Mouse (Mus musculus): Measurements from ENCODE around the gene Cd151. TPM values are rescaled to one million over a fixed set of nuclear protein-coding genes. Genes with fewer than 3 reads are reported as not detected.

The Cd151 gene
- total RNA-seq, 2 experiments from 2014 or later, result 28.9 to 29.1 TPM

DNA sequence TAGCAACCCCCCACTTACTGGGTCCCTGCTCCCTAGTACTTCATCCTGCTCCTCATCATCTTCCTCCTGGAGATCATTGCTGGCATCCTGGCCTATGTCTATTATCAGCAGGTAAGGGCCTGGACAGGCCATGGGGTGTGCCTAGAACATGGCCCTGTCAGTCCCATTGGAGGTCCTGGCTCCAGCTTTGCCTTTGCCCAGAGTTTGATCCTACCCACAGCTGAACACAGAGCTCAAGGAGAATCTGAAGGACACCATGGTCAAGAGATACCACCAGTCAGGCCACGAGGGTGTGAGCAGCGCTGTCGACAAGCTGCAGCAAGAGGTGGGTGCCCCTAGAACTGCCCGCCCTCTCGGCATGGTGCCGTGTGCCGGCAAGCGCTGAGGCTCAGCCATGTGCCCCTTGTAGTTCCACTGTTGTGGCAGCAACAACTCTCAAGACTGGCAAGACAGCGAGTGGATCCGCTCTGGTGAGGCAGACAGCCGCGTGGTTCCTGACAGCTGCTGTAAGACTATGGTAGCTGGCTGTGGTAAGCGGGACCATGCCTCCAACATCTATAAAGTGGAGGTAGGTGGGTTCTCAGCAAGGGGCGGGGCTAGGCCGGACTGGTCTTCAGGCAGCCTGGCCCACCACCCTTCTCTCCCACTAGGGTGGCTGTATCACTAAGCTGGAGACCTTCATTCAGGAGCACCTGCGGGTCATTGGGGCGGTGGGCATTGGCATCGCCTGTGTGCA is 2.9 kb downstream of the Cd151 start:
- no peak for DNase-seq (ENCODE audit: low spot score in 2 of 2)

DNA sequence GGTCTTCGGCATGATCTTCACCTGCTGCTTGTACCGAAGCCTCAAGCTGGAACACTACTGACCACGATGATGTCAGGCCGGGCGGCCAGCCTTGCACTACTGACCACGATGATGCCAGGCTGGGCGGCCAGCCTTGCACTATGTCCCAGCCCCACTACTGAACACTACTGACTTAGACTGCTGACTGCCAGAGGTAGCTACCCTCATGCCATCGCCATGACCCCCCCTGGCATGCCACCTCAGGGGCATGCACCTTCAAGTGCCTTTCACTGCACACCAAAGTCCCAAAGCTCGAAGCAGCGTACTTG is 3.4 kb downstream of the Cd151 start:
- no peak for DNase-seq (ENCODE audit: low spot score in 2 of 2)

DNA sequence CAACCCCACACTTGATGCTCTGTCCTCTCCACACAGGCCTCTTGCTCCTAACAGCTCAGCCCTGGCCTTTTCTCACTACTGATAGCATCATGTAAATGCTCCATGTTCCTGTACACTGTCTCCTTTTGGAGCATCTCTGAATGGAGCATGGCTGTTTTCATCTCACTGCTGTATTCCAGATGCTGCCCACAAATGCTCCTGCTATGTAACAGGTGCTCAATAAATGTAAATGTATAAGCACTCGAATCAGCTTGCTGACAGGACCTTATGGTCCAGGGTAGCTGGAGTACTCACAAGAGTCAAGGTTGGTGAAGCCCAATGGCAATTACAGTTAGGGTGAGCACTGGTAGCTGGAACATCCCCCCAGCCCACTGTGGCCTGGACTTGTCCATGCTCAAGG is 4.0 kb downstream of the Cd151 start:
- no peak for DNase-seq (ENCODE audit: low spot score in 2 of 2)

DNA sequence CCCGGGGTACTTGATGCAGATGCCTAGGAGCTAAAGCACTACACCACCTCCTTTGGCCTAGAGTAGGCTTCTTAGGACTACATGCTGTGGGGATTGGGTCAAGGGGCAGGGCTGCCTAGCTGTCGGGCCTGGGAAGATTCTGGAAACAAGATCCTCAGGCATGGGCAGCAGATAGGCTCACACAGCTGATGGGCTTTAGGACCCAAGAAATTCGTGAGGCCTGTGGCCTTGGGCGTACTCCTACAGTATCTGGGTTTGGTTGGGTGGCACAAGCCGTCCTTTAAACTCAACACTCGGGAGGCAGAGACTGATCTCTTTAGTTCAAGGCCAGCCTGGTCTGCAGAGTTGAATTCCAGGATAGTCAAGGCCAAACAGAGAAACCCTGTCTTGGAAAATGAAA is 5.0 kb downstream of the Cd151 start:
- DNase-seq (ENCODE audit: low spot score in 2 of 2), result no peak

DNA sequence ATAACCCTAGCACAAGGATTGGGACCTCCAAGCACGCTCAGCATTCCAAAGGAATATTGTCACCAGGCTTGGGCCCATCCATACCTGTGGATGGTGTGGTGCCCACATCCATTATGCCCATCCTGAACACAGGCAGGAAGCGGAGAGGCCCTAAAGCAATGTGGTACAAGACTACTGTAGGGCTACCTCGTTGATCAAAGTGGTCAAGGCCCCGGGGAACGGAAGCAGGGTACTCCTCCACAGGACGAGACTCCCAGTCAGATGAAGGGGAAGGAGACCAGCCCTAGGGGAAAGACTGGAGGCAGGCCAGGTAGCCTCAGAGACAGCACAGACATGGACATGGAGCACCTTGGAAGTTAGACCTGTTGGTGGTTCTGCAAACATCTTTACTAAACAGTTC is 5.6 kb downstream of the Cd151 start:
- DNase-seq (ENCODE audit: low spot score in 2 of 2), result no peak

DNA sequence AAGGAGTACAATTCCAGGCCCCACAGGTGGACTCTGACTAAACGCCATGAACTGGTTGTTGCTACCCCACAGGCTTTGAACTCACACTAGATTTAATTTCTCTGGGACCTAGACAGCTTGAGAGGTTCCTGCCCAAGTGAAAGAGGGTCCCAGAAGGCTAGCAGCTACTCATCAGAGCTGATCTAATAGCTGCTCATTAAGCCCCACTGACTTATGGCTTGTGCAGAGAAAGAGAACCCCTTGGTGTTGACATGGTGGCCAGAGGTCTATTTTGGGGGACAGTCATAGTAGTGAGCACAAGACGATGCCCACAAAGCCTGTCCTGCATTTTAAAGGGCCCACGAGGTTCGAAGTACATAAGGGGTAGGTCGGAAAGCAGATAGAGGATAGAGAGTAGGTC is 7.0 kb downstream of the Cd151 start:
- DNase-seq (ENCODE audit: low spot score in 2 of 2), result no peak

DNA sequence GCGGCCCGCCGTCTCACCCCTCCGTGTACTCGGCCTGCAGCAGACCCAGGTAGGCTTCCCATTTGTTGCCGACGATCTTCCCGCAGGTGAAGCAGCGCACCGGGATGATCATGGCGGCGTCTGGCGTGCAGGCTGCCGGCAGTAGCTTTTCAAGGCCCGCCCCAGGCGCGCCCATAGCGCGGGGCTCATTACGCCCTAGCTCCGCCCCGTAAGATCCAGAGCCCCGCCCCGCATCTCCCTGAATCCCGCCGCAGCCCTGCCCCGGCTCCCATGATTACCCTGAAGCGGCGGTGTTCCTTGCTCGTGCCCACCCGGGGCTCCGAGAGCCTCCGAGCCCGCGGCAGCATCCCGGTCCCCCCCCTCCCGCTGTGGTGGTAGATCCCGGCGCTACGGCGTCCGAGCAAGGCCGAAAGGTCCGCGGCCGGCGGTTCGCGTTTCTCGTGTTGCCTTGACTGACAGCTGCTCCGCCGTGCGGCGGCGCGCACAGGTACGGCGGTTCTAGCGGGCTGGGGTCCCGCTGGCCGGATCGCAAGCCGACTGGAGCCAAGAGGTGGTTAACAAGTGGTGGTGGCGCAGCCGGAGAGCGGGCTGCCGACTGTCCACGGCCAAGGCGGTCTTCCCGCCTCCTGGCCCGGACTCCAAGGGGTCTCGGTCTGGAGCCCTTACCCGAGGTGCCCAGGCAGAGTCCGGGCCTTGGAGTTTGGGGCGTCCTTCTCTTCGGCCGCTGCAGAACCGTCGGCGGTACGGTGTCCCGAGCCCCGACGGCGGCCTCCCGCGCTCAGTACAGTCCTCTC is 8.0 kb downstream of the Cd151 start, which contains the start of the genes Polr2l and Tspan4:
Gene Polr2l, minus strand, starts transcription at position 122 of the 794 bp plus-strand sequence.
Gene Tspan4, plus strand, starts transcription at position 230 of the 794 bp plus-strand sequence.
- DNase-seq (ENCODE audit: low spot score in 2 of 2), result peak; percentile 79 to 81

DNA sequence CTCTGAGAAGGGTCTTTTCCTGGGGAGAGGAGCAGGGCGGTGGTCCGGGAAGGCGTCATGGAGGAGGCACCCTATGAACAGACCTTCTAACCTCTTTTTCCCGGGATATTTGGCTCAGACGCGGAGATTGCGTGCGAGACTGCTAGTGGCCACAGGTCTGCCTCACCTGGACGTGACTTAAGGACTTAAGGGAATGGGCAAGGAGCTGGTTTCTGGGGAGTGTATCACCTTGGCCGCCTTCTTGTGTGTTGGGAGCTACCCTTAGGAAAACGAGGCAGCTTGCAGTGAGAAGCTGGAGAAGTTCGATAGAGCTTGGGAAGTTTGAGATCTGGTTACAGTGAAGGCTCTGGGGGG is 8.6 kb downstream of the Cd151 start:
- no peak for DNase-seq (ENCODE audit: low spot score in 2 of 2)

DNA sequence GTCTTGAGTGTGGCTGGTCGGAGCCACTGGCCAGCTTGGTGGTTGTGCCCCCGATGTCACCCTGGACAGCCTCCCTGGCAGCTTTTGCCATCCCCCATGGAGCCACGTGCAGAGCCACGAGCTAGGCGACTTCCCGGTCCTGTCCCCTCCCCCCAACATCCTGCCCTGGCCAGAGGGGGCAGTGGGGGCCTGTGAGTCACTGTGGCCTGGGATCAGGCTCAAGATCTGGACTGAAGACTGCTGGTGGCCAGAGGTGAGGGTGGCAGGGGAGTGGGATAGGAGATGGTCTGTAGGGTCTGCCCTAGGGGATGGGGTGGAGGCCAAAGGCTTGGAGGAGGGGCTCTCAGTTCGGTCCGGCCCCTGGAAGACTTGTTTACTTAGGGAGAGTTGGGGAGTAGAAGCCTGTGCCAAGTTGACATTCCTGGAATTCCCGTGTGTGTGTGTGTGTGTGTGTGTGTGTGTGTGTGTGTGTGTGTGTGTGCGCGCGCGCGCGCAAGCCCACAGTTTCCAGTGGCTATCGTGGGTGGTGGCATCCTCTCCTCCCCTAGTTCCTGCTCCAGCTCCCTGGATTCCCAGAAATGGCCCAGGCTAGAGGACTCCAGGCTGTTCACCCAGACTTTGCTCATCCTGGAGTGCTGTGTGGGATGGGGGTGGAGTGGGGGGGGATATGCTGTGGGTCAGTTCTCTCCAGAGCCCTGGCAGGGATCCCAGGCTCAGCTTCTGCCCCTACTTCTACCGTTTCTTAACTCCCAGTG is 9.2 kb downstream of the Cd151 start:
- DNase-seq (ENCODE audit: low spot score in 2 of 2), result peak; percentile 35 to 54

DNA sequence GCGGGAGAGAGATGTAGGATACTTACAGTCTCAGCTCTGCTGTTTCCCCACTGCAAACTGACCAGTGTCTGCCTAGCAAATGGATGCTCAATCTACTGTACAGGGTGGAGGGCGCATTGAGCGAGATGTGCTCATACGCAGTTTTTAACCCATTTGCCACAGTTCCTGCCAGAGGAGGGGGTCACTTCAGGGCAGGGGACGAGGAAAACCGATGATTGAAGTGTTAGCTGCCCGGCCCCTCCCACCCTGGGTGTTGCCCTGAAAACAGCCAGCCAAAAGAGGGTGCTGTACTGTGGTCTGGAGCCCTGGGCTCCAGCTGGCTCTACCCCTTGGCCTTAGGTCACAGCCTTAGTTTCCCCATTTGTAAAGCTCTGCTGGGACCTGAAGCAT is 9.8 kb downstream of the Cd151 start:
- no peak for DNase-seq (ENCODE audit: low spot score in 2 of 2)

DNA sequence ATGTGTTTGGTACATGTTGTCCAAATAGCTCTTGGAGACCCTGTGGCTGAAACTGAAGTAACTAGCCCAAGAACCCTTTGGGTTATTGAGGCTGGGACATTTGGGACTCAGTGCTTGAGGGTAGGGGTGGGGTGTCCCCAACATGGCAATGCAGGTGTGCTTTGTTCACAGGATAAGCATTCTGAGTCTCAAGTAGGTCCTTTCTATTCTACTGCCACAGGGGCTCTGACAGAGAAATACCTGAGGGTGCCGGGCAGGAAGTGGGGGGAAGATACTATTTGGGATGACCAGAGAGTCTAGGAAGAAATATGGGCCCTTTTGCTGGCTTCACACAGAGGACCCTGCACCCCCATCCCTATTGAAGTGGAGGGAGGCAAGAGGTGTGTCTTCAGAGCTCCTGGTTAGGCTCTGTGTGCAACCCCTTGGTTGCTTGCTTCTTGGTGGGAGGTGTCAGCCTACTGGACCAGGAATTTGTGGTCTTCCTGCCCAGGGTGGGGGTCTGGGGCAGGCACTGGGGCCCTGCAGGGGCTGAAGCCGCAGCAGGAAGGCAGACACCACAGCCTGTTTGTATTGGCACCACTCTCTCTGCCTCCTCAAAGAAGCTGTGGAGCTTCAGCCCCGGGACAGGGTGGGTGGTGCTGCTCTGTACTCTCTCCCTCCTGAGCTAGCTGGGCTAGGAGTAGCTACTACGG is 10.5 kb downstream of the Cd151 start:
- no peak for DNase-seq (ENCODE audit: low spot score in 2 of 2)

DNA sequence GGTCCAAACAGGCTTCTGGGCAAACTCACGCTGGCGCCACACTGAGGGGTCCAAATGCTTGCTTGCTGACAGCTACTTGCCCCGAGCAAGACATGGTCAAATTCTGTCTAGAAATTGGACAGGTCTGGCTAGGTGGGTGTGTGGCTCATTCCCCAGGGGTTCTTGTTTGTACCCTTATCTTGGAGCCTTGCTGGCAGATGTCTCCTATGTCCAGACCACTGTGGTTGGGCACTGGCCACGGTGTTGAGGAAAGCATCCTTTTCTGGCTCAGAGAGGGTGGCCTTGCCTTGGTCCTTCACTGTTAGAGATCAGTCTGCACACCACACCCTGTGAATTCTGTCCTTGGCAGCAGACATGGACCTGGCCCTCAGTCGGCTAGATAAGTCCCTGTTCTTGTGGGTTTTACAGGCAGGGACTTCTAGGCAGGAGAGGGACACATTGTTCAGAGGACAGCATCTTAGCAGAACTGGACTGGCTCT is 11.1 kb downstream of the Cd151 start:
- no peak for DNase-seq (ENCODE audit: low spot score in 2 of 2)

DNA sequence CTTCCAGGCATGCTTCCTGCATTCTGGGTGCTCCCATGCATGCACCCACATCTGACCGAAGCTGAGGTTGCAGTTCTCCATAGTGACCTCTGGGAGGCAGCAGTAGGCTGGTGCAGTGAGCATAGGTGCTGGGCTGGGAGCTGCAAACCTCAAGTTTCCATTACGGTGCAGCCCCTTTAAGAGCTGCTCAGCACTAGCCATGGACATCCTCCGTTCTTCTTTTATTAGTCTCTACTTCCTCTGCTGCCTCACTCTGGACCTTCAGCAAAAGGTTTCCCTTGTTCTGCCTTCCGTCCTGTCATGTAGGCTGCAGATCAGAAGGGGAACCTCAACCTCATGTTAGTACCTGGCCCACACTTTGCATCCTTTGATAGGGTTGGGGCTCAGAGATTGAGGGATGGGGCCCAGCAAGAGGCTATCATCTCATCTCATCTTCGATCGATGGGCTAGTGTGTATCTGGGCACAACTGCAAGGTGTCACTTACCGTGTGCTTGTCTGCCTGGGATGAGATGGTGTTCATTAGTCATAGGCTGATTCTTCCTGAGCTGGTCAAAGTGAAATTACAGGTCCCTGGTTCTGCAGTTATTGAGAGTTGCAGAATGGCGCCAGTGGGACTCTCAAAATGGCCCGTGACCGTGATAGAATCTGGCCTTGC is 13.8 kb downstream of the Cd151 start:
- DNase-seq (ENCODE audit: low spot score in 2 of 2), result peak; percentile 62 to 77

DNA sequence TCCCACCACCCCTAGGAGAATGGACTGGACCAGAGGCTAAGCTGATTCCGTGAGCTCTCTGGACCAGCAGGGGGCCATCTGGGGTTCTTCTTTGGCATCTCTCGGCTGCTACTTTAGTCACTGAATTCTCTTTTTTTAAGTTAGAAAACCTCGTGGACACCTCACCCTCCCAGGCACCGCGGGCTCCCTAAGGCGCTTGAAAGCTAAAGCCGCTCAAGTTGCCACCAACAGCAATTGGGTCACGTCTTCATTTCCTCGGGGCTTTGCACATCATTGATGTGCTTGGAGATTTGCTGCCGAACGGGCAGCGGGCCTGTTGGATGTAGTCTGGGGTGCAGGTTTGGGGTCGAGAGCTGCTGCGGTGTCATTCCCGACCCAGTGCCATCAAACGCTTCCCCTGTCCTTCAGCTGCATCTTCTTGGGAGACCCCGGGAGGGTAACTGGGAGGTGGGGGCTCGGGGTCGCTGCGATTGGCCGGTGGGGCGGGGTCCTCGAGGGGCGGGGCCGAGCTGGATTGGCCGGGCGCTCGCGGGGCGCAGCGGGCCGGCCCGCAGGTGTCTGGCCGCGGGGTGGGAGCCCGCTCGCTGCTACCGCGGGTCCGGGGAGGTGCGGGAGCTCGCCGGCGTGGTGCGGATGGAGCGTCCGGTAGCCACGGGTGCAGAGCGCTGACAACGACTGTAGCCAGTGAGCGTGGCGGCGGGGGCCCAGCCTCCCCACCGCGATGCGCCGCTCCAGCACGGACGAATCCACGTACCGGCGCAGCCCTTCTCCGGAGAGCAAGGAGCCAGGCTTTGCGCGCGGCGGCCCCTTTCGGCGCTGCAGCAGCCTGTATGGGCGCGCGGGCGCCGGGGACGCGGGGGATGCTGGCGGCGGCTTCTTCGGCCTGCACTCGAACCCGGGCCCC is 14.6 kb downstream of the Cd151 start:
- DNase-seq (ENCODE audit: low spot score in 2 of 2), result peak; percentile 50 to 60

DNA sequence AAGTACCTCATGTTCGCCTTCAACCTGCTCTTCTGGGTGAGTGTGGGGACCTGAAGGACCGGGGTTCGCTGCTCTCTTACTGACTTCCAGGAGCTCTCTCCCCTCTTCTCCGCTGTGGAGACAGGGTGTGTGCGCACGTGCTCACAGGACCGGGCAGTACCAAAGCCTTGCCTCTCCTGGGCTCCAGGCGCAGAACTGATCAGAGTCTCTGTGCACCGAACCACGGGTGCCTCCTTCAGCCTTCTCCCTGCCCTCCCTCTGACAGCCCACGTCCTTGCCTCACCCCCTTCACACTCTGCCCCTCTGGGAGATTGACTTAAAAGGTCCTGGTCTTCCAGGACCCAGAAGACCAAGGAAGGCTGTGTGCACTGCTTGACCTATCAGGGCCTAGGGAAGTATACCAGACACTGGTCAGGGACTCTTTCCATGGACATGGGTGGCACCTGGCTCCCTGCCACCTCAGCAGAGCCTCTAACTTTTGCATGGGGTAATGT is 15.4 kb downstream of the Cd151 start:
- no peak for DNase-seq (ENCODE audit: low spot score in 2 of 2)

DNA sequence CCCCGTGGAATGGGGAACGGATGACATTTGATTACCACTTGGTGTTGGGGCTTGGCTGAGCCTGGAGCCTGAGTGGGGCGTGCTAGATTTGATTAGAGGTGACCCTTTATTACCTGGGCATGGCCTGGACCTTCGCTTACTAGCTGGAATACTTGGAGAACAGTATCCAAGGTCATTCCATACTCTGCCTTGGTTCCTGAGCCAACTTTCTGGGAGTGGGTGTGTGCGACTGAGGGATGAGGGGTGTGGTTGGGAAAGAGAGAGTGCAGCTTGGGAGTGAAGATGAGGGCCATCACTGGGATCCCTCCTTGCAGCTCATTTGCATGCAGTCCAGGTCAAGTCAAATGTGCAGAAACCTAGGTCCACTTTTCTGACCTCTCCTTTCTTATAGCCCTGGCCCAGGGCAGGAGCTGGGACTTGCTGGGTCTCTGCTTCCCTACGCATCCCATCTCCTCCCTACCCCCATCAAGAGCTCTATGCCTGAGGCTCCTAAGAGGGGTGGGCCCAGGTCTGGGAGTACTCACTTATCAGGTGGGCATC is 16.0 kb downstream of the Cd151 start:
- no peak for DNase-seq (ENCODE audit: low spot score in 2 of 2)

DNA sequence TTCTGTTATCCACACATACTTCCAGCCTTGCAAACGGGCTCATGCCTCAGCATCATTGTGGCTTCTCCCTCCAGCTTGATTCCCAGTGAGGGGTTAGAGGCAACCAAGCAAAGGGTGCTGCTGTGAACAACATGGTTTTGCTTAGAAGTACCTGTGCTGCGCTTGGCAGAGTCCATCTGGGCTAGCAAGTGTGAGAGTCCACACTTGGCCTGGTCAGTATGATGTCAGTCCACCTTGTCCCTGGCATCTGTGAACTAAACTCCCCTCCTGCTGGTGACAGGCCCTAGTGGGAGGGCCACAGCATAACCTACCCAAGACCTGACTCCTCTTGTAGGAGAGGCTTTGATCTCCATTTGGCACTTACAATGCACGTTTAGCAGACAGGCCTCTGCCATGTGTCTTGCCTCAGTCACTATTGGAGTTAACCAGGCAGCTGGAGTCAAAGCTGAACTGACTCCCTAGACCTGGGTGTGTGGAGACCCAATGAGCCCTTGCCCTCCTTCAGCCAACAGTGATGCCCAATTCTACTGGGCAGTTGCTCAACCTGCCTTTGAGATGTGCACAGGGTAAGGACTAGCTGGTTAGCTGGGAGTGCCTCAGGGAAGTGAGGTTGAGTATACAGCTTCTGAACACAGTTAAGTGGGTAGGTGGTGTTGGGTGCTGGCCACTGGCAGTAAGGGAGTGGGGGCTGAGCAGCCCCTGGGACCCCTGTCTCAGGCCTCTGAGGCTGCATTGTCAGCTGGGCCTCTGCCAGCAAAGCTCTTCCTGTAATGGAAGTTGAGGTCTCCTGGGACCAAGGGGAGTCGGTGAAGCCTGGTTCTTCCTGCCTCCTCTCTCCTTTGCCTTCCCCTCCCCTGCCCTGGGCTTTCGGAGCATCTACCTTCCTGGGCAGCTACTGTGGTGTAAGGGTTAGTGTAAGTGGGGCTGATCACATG is 17.3 kb downstream of the Cd151 start:
- no peak for DNase-seq (ENCODE audit: low spot score in 2 of 2)

DNA sequence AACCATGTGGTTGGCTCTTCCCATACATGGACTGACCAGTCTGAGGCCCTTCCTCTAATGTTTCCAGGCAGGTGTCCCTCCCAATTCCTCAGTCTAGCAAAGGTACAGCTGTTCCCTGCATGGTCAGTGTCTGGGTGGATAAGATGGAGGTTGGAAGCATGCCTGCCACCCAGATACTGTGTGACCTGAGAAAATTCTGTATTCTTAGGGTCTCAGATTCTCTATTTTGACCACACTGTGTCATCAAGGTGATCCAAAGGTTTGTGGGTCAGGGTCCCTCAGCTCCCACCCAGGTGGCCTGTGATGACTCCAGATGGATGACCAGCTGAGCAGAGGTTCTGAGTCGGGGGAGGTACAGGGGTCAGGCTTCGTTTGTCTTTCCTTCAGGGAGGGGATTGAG is 18.0 kb downstream of the Cd151 start:
- DNase-seq (ENCODE audit: low spot score in 2 of 2), result no peak
